Mouse (Mus musculus) c-Kit-positive CD71-positive TER-119-positive erythroid progenitor cells, embryonic 14.5 days (primary cell): ENCODE results near the gene Foxj3.
"Not testable (repeated sequence)": the region's sequence is repeated elsewhere in the genome, so short reads cannot be mapped to it uniquely, and the experiment has no call there.

Experiments
- DNase-seq: peaks from one replicate; pipeline ENCODE4 v3.0.0-alpha.2; 2013; ENCODE audit warnings: low spot score

The Foxj3 gene

DNA sequence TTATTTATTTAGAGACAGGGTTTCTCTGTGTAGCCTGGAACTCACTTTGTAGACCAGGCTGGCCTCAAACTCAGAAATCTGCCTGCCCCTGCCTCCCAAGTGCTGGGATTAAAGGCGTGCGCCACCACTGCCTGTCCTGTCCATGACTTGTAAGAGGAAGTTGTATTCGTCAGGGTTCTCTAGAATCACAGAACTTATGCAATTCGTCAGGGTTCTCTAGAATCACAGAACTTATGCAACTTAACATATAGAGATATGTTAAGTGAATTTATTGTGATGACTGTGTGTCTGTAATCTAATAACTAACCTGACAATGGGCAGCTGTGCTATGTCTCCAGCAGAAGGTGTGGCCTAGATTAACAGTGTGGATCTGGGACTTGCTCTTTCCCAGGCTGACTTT is at the start of gene Foxj3:
Foxj3 (plus strand) TSS at position 390 of the 400 bp plus-strand sequence.
- DNase-seq, result not testable (repeated sequence)

DNA sequence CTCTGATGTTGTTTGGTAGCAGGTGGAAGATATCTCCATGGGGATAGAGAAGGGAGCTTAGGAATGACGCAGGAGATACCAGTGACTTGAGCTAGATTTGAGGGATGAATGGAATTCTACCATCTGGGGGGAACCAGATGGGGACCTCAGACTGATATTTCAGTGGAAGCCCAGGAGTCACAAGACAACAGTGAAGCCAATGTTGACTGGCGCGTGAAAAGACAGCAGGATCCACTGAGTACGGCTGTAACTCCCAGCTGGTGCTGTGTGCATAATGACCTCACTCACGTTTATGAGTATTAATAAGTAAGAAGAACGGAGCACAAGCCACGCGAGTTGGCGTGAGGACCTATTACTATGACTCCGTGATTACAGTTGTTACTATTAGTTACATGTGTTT is 47.1 kb upstream of the Foxj3 start:
- no peak for DNase-seq

GRCm38 (mm10) chr4:119490806-119491205 is 46.0 kb upstream of the Foxj3 start:
- DNase-seq, result peak; percentile 34

- DNase-seq, result no peak
These were observed 44.4 kb upstream of the Foxj3 start, which contains the start of gene Rimkla for GRCm38 (mm10) chr4:119492291-119492932. Rimkla (minus strand) TSS chr4:119492628.

DNA sequence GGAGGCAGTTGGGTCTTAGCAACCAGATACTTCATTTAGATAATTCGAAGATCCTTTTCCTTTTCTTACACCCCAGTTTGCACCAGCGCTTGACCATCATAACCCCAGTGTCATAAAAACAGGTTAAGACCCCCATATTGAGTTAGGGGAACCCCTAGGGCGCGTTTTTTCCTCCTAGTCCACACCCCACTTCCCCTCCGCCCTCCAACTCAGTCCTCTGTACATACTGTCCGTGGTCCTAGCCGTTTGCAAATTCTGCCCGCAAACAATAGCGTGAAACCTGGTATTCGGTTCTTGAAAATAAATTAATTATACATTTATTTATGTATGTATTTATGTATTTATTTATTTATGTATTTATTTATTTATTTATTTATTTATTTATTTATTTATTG is 43.9 kb upstream of the Foxj3 start:
- no peak for DNase-seq

DNA sequence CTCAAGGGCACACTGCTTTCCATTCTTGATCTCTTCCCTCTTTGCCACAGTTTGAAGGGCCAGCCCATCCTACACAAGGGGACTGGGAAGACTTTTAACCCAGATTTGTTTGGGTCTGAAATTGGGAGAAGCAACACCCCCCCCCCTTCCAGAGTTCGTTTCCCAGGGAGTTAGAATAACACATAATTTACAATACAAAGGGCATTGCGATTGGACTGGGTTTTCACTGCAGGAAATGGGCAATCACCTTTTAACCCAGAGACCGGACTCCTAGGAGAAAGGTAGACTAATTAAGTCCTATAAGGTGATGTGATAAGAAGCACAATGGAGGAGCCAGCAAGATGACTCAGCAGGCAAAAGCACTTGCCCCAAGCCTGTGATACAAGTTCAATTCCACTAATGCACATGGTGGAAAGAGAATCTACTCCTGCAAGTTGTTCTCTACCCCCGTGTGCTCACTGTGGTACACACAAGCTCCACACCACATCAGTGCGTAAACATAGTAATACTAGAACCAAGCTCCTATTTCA is 38.4 kb upstream of the Foxj3 start:
- no peak for DNase-seq

DNA sequence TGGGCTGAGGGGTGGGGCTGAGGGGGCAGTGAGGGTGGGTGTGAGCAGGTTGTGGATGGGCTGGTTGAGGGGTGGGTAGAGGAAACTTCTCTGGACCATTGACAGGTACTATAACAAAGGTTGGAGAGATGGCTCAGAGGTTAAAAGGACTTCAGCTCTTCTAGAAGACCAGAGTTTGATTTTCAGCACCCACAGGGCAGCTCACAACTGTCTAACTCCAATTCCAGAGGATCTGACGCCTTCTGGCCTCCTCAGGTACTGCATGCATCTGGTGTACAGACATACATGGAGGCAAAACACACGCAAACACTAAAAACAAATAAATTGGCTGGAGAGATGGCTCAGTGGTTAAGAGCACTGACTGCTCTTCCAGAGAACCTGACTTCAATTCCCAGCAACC is 25.2 kb upstream of the Foxj3 start:
- DNase-seq, result no peak

DNA sequence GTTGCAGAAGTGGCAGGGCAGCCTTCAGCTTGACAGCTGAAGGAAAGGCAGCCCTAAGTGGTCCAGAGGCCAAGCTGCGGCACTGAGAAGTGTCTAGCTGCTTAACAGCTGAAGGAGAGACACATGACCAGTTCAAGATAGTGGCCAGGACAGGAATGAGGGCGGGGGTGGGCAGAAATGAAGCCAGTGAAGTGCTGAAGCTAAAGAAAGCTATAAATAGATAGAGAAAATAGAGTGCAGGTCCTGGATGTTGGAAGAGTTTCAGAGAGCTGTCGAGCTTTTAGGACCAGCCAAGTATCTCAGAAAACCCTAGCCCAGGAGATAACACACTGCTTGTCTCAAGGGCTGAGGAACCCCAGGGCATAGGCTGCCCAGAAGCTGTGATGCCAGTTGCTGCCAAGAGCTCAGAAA is 24.1 kb upstream of the Foxj3 start:
- DNase-seq, result no peak

GRCm38 (mm10) chr4:119523575-119523974 is 13.2 kb upstream of the Foxj3 start:
- DNase-seq, result no peak

GRCm38 (mm10) chr4:119524010-119524409 is 12.8 kb upstream of the Foxj3 start:
- no peak for DNase-seq

DNA sequence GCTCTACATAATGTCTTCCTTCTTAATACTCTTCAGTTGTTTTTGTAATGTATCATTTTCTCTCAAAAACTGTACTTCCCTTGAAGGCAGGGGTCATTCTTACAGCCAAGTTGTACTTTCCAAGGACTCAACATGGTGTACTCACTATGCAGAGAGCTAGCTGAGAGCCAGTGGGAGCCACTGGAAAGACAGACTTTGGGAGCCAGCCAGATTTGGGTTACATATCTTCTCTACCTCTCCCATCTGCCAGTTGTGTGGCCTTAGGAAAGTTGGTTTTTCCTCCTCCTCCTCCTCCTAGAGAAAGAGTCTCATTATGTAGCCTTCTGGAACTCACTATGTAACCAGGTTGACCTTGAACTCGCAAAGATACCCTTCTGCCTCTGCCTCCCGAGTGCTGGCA is 12.3 kb upstream of the Foxj3 start:
- DNase-seq, result no peak

- DNase-seq, result no peak
These were observed 10.4 kb upstream of the Foxj3 start for GRCm38 (mm10) chr4:119526329-119526845.

DNA sequence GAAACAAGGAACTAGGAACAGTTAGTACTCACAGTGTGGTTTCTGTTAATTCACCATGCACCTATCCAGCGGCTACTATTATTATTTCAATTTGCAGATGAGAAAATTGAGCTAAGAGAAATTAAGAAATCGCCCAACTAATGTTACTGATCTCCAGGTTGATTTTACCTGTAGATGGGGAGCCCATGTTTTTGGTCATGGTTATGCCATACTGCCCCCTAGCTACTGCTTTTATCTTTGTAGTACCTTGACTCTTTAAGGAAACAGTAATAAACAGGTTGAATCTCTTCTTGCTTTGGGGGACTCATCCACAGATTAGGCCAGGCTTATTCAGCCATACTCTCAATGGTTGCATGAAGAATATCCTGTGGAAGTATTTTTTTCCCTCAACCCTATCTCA is 5.0 kb upstream of the Foxj3 start:
- DNase-seq, result no peak

- no peak for DNase-seq
These were observed 1.7 kb upstream of the Foxj3 start for GRCm38 (mm10) chr4:119535103-119535502.

DNA sequence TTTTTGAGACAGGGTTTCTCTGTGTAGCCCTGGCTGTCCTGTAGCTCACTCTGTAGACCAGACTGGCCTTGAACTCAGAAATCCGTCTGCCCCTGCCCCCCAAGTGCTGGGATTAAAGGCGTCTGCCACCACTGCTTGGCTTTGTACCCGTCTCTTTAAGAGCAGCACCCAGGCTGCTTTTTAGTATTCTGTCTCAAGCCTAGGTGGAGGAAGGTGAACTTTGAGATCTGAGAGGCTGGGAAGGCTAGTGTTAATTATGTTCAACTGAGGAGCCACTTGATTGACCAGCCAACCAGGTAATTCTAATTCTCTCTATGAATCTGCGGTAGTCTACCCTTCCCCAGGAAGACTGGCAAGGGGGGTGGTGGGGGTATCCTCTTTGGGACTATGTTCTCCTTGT is 632 bp downstream of the Foxj3 start:
- DNase-seq, result no peak

DNA sequence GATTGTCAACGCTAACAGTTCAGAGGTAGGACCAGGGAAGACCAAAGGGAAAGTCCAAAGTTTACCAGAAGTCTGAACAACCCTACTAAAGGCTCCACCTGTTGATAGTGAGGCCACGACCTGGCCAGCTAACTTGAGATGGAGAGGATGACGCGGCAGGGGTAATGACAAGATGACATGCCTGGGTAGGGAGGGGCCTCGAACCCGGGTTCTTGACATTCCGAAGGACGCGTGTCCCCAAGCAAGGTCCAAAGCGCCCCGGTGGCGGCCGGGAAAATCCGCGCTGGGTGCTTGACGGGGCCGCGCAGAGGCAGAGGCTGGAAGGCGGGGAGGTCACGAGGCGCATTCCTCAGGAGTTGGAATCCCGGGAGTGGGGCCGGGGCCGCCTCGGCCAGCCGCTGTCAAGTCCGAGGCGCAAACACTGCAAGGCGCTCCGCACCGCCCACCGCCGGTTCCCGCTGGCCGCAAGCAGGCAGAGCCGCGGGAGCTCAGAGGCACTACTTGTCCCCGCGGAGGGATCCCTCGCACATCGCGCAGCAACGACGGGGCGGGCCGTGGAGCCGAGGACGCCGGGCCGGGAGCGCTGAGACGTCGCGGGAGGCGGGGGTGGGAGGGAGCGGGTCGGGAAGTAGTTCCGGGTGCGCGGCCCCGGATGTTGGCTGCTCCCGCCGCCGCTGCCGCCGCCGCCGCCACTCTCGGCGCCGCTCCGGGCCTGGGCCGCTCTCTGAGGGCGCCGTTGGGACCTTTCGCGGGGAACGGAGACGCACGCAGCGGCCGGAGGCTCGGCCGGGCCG is 2.4 kb downstream of the Foxj3 start, which contains the start of gene Frg2f1:
Frg2f1 (minus strand) TSS at position 499 of the 794 bp plus-strand sequence.
- DNase-seq, result peak; percentile 86

GRCm38 (mm10) chr4:119539836-119540532 is 3.2 kb downstream of the Foxj3 start:
- peak; percentile 27 for DNase-seq

DNA sequence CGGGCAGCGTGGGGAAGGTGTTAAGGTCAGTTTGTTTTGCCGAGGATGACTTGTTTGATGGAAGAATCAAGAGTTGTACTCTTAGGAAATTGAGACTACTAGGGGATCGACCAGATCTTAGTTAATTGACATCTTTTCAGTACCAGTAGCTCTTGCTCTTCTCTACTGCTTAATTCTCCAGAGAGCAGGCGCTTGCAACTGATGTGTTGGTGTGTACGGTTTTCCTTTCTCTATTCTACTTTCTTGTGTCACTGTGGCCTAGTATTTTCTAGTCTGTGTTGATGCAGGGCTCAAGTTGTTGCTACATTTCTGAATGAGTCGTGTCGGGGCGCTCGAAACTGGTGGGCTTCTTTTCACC is 3.7 kb downstream of the Foxj3 start:
- DNase-seq, result no peak

- no peak for DNase-seq
These were observed 14.1 kb downstream of the Foxj3 start for GRCm38 (mm10) chr4:119550864-119551263.

- no peak for DNase-seq
These were observed 18.7 kb downstream of the Foxj3 start for GRCm38 (mm10) chr4:119555466-119555865.

GRCm38 (mm10) chr4:119563136-119563535 is 26.3 kb downstream of the Foxj3 start:
- DNase-seq, result no peak

DNA sequence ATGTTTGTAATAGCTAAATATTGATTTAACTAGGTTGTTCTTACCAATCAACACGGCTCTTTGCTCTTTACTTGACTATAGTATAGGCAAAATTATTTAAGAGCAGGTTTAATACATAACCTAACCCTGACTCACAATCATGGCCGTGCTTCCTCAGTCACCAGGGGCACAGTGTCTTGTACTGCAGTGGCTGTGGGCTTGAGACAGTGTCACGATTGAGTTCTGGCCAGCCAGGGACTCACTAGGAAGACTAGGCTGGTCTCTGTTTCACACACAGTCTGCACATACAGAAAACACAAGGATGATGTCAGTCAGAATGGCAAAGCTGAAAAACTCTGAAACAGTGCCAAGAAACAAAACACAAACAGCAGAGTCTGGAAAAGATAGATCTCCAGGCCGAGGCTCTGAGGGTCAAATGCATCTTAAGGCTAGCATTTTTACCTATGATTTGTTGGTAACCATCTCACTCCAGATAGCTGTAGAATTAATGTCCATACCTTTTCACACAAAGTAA is 29.6 kb downstream of the Foxj3 start:
- DNase-seq, result no peak
